In the genomic region with DNA sequence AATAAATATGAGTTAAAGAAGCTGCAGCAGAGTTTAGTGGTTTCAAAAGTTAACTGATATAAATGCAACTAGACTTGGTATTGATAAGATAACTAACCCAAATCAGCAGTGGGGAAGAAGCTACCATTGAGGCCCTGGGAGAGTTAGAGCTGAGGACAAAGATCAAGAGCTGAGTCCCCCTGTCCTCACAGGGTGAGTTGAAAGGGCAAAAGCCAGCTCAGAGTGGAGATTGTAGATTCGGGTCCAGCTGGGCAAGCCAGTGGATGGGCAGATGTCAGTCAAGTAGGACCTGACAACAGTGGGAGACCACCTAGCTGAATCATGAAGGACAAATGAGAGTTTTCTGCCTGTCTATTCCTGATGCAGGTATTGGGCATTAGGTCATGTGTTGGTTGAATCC, we compare ENCODE assay signal across 17 mouse cellular contexts.
"Had no signal": no experiment of that assay in that cellular context is flagged by ENCODE, and none has a peak within 500 bp of the region (broad histone marks: within the 10 kb centered on the region; RNA-seq: fewer than 3 reads in every experiment).

No protein-coding gene starts in this region.

- H3K4me3 ChIP-seq: neural tube, embryonic 12.5 days; neural tube, embryonic 13.5 days; neural tube, embryonic 15.5 days; stomach, embryonic 15.5 days had no signal

- DNase-seq: retina, postnatal 1 day; right cerebral cortex, adult 18-20 months; right cerebral cortex, postnatal 14 days; right cerebral cortex, postnatal 25 days; right cerebral cortex, postnatal 4 days; spleen, adult 18-20 months; thymus, adult 18-20 months; thymus, adult 2 months; thymus, postnatal 14 days; thymus, postnatal 25 days; thymus, postnatal 36 days; thymus, postnatal 4 days had no signal

- H3K27ac ChIP-seq: neural tube, embryonic 12.5 days; neural tube, embryonic 13.5 days; neural tube, embryonic 15.5 days; stomach, embryonic 15.5 days; stomach, postnatal 0 days had no signal

- H3K4me1 ChIP-seq: neural tube, embryonic 12.5 days; neural tube, embryonic 13.5 days; neural tube, embryonic 15.5 days; stomach, embryonic 15.5 days had no signal

- H3K27me3 ChIP-seq: neural tube, embryonic 12.5 days; neural tube, embryonic 13.5 days; neural tube, embryonic 15.5 days; stomach, embryonic 15.5 days had no signal

- H3K36me3 ChIP-seq: neural tube, embryonic 12.5 days; neural tube, embryonic 13.5 days; neural tube, embryonic 15.5 days; stomach, embryonic 15.5 days had no signal

- H3K9me3 ChIP-seq: neural tube, embryonic 13.5 days; neural tube, embryonic 15.5 days; stomach, embryonic 15.5 days had no signal
